Mouse (Mus musculus): ENCODE results near the gene Angptl2. TPM values are rescaled to one million over a fixed set of nuclear protein-coding genes. Genes with fewer than 3 reads are reported as not detected.

The Angptl2 gene
- polyA plus RNA-seq, 1 experiment: 6.8 TPM

DNA sequence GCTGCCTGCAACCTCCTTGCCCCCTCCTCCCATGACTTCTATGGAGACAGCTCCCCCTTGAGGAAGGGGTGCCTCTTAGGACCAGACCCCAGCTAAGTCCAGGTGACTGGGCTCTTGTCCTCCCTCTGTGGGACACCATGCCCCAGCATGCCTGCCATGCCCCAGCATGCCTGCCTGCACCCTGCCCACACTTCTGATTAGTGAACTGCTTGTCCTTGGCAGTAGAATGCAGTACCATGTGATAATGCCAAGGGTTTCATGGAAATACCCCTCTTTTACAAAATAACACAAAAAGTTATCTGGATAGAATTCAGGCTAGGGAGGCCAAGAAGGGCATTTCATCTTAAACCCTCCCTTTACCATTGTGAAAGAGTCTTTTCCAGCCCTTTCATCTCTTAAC, 29.5 kb downstream of the Angptl2 start:
- no peak overlapping the region for H3K4me3 ChIP-seq (replicated peaks; ENCODE audit: control insufficient read depth, low read depth, low read length)
- TF ChIP-seq POLR2A (IDR thresholded peaks at IDR 0.05; ENCODE audit: borderline replicate concordance, control insufficient read depth, low read depth, low read length): no peak
- no peak for TF ChIP-seq CTCF (IDR thresholded peaks at IDR 0.05; ENCODE audit: control insufficient read depth, insufficient read depth, low read length)
- H3K4me1 ChIP-seq (ENCODE audit: control insufficient read depth, insufficient read depth, low read length): no peaks in the 10 kb centered on the region; the same call in 1 of the 2 replicates
- no peak overlapping the region for H3K27ac ChIP-seq (ENCODE audit: control insufficient read depth, insufficient read depth, low read depth, low read length, poor library complexity)

DNA sequence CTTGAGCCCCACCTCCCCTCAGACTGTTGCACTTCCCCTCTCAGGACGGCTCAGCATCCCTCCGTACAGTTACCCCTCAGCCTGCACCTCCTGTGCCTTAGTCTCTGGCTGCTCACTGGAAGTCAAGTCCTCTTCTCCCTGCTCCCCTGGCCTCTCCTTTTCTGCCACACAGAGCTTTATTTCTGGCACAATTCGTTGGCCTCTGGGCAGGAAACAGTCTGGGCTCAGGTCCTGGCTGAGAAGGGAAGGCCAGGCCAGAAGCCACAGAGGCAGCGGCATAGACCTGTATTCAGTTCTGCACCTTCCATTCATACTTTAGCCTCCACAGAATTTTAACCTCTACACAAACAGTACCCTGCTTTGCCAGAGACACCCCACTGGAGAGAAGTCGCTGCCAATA, 31.0 kb downstream of the Angptl2 start:
- TF ChIP-seq CTCF (IDR thresholded peaks at IDR 0.05; ENCODE audit: control insufficient read depth, insufficient read depth, low read length) (no peak), POLR2A (IDR thresholded peaks at IDR 0.05; ENCODE audit: borderline replicate concordance, control insufficient read depth, low read depth, low read length) (no peak)
- 54% methylated on average over 5 of the region's 5 CpGs for WGBS
- no peak overlapping the region for H3K27ac ChIP-seq (ENCODE audit: control insufficient read depth, insufficient read depth, low read depth, low read length, poor library complexity)

DNA sequence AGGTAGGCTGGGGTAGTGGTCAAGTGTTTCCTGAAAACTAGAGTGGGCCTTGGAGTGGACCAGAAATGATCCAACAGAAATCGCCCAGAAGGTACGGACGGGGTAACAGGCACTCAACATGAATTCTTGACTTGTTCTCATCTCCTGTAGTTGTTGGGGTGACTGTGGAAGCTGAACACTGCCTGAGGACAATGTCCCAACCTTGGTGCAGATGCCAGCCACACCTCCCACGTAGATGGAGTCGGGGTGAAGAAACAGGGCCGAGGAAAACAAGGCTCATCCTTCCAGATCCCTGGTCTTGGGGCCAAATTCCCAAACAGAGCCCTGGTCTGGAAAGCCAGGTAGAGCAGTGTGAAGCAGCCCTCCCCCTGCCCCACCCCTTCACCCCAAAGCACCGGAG, 32.7 kb downstream of the Angptl2 start:
- no peak for TF ChIP-seq POLR2A (IDR thresholded peaks at IDR 0.05; ENCODE audit: borderline replicate concordance, control insufficient read depth, low read depth, low read length)
- TF ChIP-seq CTCF (IDR thresholded peaks at IDR 0.05; ENCODE audit: control insufficient read depth, insufficient read depth, low read length): no peak
- H3K4me3 ChIP-seq (replicated peaks; ENCODE audit: control insufficient read depth, low read depth, low read length): no peak overlapping the region
- 88% methylated on average over 7 of the region's 7 CpGs for WGBS
- no peak overlapping the region for H3K27ac ChIP-seq (ENCODE audit: control insufficient read depth, insufficient read depth, low read depth, low read length, poor library complexity)
- no peaks in the 10 kb centered on the region; the same call in 1 of the 2 replicates for H3K4me1 ChIP-seq (ENCODE audit: control insufficient read depth, insufficient read depth, low read length)

More for the DNA sequence above, 31.0 kb downstream of the Angptl2 start:
- no peak overlapping the region for H3K4me3 ChIP-seq (replicated peaks; ENCODE audit: control insufficient read depth, low read depth, low read length)
- H3K4me1 ChIP-seq (ENCODE audit: control insufficient read depth, insufficient read depth, low read length): no peaks in the 10 kb centered on the region; the same call in 1 of the 2 replicates

DNA sequence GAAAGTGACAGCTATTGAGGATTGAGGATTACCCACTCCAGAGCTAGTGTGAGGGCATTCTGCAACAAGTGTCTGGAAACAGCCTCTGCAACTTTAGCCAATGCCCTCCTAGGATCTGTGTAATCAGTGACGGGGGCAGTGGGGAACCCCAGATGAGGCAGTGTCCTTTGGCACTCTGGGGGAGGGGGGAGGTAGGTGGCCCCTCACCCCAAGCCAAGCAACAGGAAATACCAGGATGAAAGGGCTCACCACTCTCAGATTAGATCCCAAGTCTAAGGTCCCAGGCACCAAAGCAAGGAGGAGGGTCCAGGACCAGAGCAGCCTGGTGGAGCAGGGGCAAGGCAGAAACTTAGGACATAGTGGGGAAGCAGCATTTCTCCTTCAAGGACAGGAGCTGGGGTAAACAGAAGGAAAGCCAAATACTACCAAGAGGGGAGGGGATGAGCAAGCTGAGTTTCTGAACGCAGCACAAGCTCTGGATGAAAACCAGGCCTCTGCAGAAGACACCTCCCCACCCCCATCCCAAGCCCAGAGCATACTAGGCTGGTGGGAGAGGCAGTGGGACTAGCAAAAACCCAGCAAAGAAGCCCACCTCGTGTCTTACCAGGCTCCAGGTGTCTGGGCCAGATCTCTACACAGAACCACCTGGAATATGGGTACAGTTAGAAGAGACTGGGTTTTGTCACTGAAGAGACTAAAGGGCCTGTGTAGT, 34.2 kb downstream of the Angptl2 start:
- Histone ChIP-seq H3K27ac (ENCODE audit: control insufficient read depth, insufficient read depth, low read depth, low read length, poor library complexity) (no peak overlapping the region), H3K4me3 (replicated peaks; ENCODE audit: control insufficient read depth, low read depth, low read length) (no peak overlapping the region), H3K4me1 (ENCODE audit: control insufficient read depth, insufficient read depth, low read length) (no peaks in the 10 kb centered on the region)
- TF ChIP-seq POLR2A (IDR thresholded peaks at IDR 0.05; ENCODE audit: borderline replicate concordance, control insufficient read depth, low read depth, low read length) (no peak), CTCF (IDR thresholded peaks at IDR 0.05; ENCODE audit: control insufficient read depth, insufficient read depth, low read length) (no peak)
- WGBS: 76% methylated on average over 3 of the region's 3 CpGs

DNA sequence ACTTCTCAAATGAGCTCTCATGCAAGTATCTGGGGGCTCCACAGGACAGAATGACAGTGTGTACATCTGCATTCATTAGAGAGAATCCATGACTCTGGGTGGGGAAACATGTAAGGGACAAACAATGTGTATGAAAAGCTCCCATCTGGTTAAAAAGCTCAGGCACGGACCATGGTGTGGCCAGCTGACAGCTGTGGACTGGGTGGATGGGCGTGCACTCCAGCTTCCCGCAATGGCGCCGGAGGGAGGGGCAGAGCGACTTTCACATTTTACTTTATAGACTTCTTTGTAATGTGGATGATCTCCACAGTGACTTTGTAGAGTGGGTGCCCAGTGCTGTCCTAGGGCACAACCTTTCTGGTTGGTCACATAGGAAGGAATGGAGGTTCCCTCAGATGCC, 36.9 kb downstream of the Angptl2 start:
- no peak for TF ChIP-seq CTCF (IDR thresholded peaks at IDR 0.05; ENCODE audit: control insufficient read depth, insufficient read depth, low read length)
- TF ChIP-seq POLR2A (IDR thresholded peaks at IDR 0.05; ENCODE audit: borderline replicate concordance, control insufficient read depth, low read depth, low read length): no peak
- WGBS: 83% methylated on average over 6 of the region's 6 CpGs
- peaks cover 1% of the 10 kb centered on the region; the same call in 1 of the 2 replicates for H3K4me1 ChIP-seq (ENCODE audit: control insufficient read depth, insufficient read depth, low read length)

DNA sequence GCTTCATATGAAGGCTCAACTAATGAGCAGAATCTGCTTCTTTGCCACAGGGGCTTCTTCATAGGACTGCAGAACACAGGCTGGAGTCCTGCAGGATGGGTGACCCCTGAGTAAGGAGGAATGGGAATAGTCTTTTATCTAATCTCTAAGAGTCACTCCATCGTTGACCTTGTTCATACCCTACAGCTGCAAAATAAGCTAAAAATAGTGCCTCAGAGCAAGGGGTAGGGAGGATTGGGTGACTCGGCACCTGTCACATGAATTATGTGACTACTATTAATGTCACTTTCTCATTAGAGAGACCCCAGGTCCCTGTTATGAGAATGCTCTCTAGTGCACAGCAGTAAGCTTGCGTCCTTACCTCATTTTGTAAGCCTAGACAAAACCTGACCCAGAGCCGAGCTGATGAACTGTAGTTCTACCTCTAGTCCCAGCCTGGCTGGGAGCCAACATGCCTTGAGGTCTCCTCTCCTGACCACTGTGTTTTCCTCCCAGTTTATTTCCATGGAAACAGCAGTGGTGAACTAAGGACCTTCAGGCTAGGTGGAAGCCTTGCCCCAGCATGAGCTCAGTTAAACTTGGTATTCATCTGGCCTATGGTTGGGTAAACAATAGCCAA, 37.8 kb downstream of the Angptl2 start:
- H3K27ac ChIP-seq (ENCODE audit: control insufficient read depth, insufficient read depth, low read depth, low read length, poor library complexity): no peak overlapping the region
- peaks cover 1% of the 10 kb centered on the region; the same call in 1 of the 2 replicates for H3K4me1 ChIP-seq (ENCODE audit: control insufficient read depth, insufficient read depth, low read length)
- H3K4me3 ChIP-seq (replicated peaks; ENCODE audit: control insufficient read depth, low read depth, low read length): no peak overlapping the region
- 47% methylated on average over 4 of the region's 4 CpGs for WGBS
- no peak for TF ChIP-seq POLR2A (IDR thresholded peaks at IDR 0.05; ENCODE audit: borderline replicate concordance, control insufficient read depth, low read depth, low read length)
- no peak for TF ChIP-seq CTCF (IDR thresholded peaks at IDR 0.05; ENCODE audit: control insufficient read depth, insufficient read depth, low read length)

More for the DNA sequence above, 36.9 kb downstream of the Angptl2 start:
- H3K27ac ChIP-seq (ENCODE audit: control insufficient read depth, insufficient read depth, low read depth, low read length, poor library complexity): no peak overlapping the region
- H3K4me3 ChIP-seq (replicated peaks; ENCODE audit: control insufficient read depth, low read depth, low read length): no peak overlapping the region

DNA sequence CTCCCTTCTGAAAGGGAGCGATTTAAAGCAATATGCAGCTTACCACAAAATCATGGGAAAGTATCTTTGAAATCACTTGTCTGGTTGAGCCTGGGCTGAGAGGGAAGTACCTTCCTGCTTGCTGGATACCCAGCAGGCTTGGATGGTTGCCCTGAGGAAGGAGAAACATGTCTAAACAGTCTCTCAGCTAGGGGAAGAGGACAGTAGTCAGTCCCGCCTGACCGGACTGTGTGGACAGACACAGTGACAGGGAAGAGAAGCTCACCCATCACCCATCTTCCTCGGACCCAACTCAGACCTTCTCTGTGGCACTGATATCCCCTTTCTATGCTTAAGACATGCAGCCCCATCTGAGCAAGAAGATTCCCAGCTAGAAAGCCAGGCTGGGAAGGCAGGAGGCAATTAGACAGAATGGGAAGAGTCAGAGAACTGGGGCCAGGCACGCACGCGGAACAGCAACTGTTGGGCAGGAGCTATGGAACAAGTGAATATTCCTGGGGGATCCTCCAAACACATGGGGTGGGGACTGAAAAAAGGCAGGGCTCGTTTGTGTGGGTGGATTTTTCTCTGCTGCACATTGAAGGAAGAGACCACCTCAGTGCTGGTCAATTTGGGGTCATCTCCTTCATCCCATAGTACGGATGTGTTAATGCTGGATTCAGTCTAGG, 38.6 kb downstream of the Angptl2 start:
- TF ChIP-seq POLR2A (IDR thresholded peaks at IDR 0.05; ENCODE audit: borderline replicate concordance, control insufficient read depth, low read depth, low read length): no peak
- no peak for TF ChIP-seq CTCF (IDR thresholded peaks at IDR 0.05; ENCODE audit: control insufficient read depth, insufficient read depth, low read length)
- H3K4me3 ChIP-seq (replicated peaks; ENCODE audit: control insufficient read depth, low read depth, low read length): no peak overlapping the region
- peaks cover 1% of the 10 kb centered on the region; the same call in 1 of the 2 replicates for H3K4me1 ChIP-seq (ENCODE audit: control insufficient read depth, insufficient read depth, low read length)
- H3K27ac ChIP-seq (ENCODE audit: control insufficient read depth, insufficient read depth, low read depth, low read length, poor library complexity): no peak overlapping the region
- 74% methylated on average over 9 of the region's 9 CpGs for WGBS
